Mouse (Mus musculus) heart, embryonic 12.5 days (tissue): Measurements from ENCODE around the gene Dnajc3. TPM values are rescaled to one million over a fixed set of nuclear protein-coding genes. Genes with fewer than 3 reads are reported as not detected.

Experiments used
- ATAC-seq: fragments of 200-750 bp; cut with Nextera tagmentation; 2 replicates; pipeline ENCODE4 v1.8.0; 2017; ENCODE audit warnings: moderate TSS enrichment, moderate library complexity; ENCODE audit not compliant: insufficient number of reproducible peaks, low FRiP score
- H3K27ac ChIP-seq: fragments of 300-500 bp; sonication (generic); 2 replicates; pipeline ENCODE4 v1.5.1; 2016; ENCODE audit warnings: mild to moderate bottlenecking, moderate library complexity; ENCODE audit not compliant: poor library complexity, severe bottlenecking
- H3K27me3 ChIP-seq: fragments of 300-500 bp; sonication (generic); replicated peaks from 2 replicates; pipeline ENCODE4 v1.6.1; 2016; ENCODE audit warnings: mild to moderate bottlenecking, moderate library complexity
- H3K36me3 ChIP-seq: fragments of 300-500 bp; sonication (generic); 2 replicates; pipeline ENCODE4 v1.6.1; 2016; ENCODE audit warnings: mild to moderate bottlenecking, moderate library complexity
- H3K4me1 ChIP-seq: fragments of 300-500 bp; sonication (generic); replicated peaks from 2 replicates; pipeline ENCODE4 v1.6.1; 2016; ENCODE audit warnings: mild to moderate bottlenecking
- H3K4me2 ChIP-seq: fragments of 300-500 bp; sonication (generic); 2 replicates; pipeline ENCODE4 v1.6.1; 2016; ENCODE audit warnings: mild to moderate bottlenecking, moderate library complexity
- H3K4me3 ChIP-seq: fragments of 300-500 bp; sonication (generic); 2 replicates; pipeline ENCODE4 v1.5.1; 2016; ENCODE audit warnings: mild to moderate bottlenecking
- H3K9ac ChIP-seq: fragments of 300-500 bp; sonication (generic); 2 replicates; pipeline ENCODE4 v1.6.1; 2016; ENCODE audit warnings: mild to moderate bottlenecking, moderate library complexity
- H3K9me3 ChIP-seq: fragments of 300-500 bp; sonication (generic); replicated peaks from 2 replicates; pipeline ENCODE4 v1.6.1; 2016; ENCODE audit warnings: mild to moderate bottlenecking, moderate library complexity
- WGBS: fragments of 180-500 bp; shearing (Covaris S2); methylation state at CpG from one replicate; pipeline ENCODE4 v1.1.7; 2016; 5-methylcytosine and 5-hydroxymethylcytosine counted together
- polyA plus RNA-seq: library from polyadenylated mRNA; unstranded; fragments of >200 nt; fragmentation: Nextera tagmentation; extraction: Ambion mirVana; gene quantifications from 2 replicates; pipeline ENCODE4 v1.2.1, GENCODE M21; 2016

Dnajc3 gene
- 32.7 and 33.1 TPM in 2 replicates for polyA plus RNA-seq

DNA sequence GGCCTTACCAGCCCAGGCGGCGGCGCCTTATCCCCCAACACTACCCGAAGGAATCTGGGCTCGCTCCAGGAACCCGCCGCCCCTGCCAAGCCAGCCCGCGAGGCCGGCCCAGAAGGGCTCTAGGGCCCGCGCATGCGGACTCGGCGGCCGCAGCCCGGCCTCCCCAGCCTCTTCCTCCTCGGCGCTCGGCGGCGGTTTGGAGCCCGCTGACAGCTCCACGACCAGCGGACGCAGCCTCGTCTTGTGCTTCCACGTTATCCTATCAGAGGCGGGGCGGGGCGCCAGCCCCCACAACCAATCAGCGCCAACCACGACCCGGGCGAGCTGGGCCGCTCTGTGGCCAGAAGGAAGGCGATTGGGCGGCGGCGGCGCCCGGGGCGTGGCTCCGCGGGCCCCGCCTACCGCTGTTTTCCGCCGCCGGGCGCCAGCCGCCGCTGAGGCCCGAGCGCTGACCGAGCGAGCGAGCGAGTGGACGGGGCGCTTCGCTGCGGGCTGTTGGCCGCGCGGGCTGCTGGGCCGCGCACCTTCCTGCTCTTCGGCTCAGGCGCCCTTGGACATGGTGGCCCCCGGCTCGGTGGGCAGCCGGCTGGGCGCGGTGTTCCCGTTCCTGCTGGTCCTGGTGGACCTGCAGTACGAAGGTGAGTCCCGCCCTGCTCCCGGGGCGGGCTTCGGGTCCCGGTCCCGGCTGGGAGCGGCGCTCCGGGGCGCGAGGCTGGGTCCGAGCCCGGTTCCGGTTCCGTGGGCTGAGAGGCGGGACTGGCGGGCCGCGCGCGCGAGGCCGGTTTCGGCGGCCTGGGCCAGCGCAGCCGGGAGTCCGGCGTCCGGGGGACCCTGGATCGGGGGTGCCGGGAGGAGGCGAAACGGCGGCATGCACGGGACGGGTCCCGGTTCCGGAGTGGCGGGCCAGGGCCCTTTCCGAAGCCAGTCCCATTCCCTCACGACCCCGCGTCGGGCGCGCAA, at the start of gene Dnajc3:
Gene Dnajc3, plus strand, starts transcription at position 444 of the 960 bp plus-strand sequence.
- WGBS = under 1% methylated on average over 124 of the region's 124 CpGs
- ATAC-seq = peak; percentile 100
- H3K9ac ChIP-seq = peak within 1 kb of the TSS; percentile 97
- H3K27ac ChIP-seq = peak within 1 kb of the TSS; percentile 88
- H3K4me3 ChIP-seq = peak within 1 kb of the TSS; percentile 96
- no peaks in the 10 kb centered on the region for H3K27me3 ChIP-seq
- peaks cover 35% of the 10 kb centered on the region for H3K4me1 ChIP-seq
- H3K36me3 ChIP-seq = no peaks in the 10 kb centered on the region
- no peaks in the 10 kb centered on the region for H3K9me3 ChIP-seq
- H3K4me2 ChIP-seq = peak within 1 kb of the TSS; percentile 76

DNA sequence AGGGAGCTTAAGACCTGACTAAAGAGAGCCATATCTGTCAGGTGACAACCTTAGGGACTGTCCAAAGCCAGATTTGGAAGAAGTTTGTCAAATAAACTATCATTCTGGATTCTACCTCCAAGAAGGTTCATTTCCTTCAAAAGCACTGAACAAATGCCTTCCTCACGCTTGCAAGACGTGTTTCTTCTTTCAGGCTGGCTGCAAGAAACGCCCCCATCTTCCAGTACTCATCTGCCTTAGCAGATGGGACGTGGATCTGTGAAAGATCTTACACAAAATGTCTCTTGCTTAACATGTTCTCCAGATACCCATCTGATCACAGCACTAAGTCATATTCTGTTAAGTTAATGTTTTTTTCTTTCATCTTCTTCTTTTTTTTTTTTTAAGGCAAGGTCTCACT, 47.7 kb upstream of the Dnajc3 start:
- Histone ChIP-seq H3K4me1 (no peaks in the 10 kb centered on the region), H3K4me3 (no peak overlapping the region), H3K4me2 (no peak overlapping the region), H3K27ac (no peak overlapping the region), H3K9me3 (no peaks in the 10 kb centered on the region), H3K9ac (no peak overlapping the region), H3K36me3 (peaks cover 62% of the 10 kb centered on the region), H3K27me3 (no peaks in the 10 kb centered on the region)
- no peak for ATAC-seq
- WGBS = 89% methylated on average over 4 of the region's 4 CpGs

DNA sequence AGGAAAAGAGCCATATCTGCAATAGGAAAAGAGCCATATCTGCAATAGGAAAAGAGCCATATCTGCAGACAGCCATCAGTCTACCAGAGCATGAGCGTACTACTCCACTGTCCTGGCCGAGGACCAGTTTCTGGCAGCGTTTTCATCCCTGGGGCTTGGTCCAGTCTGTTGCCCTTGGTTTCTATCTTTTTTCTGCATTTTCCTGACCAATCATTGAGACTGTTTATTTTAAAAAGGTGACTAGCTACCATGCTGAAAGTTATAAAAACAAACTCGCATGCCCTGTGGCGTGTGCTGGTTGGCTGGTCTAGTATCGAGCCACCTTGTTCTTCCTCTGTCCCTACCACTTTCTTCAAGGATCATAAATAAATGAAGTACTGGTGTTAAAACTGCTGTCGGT, 42.5 kb upstream of the Dnajc3 start:
- H3K27ac ChIP-seq = no peak overlapping the region
- WGBS = 73% methylated on average over 7 of the region's 7 CpGs
- H3K27me3 ChIP-seq = no peaks in the 10 kb centered on the region
- no peak overlapping the region for H3K4me2 ChIP-seq
- peaks cover 56% of the 10 kb centered on the region for H3K36me3 ChIP-seq
- no peak for ATAC-seq
- no peak overlapping the region for H3K4me3 ChIP-seq
- no peak overlapping the region for H3K9ac ChIP-seq
- H3K9me3 ChIP-seq = no peaks in the 10 kb centered on the region
- no peaks in the 10 kb centered on the region for H3K4me1 ChIP-seq

DNA sequence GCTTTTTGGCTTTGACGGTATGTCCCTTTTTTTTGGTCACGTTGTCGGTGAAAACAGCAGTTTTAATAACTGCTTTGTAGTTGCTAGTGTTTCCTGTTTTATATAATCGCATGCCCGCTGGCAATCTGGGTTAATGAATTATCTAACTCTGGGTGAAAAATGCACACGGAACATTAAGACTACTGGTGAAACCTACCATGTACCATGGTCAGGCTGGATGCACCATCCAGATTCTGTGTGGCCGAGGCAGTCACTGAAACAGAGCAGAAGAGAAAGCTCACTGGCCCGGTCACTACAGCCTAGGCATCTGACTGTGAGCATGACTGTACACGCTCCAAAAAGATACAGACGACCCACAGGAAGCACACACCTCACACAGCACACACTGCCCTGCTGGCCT, 42.1 kb upstream of the Dnajc3 start:
- H3K4me2 ChIP-seq = no peak overlapping the region
- no peak for ATAC-seq
- no peaks in the 10 kb centered on the region for H3K4me1 ChIP-seq
- H3K9me3 ChIP-seq = no peaks in the 10 kb centered on the region
- H3K4me3 ChIP-seq = no peak overlapping the region
- no peak overlapping the region for H3K27ac ChIP-seq
- no peak overlapping the region for H3K9ac ChIP-seq
- H3K36me3 ChIP-seq = peaks cover 58% of the 10 kb centered on the region
- 86% methylated on average over 10 of the region's 10 CpGs for WGBS
- H3K27me3 ChIP-seq = no peaks in the 10 kb centered on the region

DNA sequence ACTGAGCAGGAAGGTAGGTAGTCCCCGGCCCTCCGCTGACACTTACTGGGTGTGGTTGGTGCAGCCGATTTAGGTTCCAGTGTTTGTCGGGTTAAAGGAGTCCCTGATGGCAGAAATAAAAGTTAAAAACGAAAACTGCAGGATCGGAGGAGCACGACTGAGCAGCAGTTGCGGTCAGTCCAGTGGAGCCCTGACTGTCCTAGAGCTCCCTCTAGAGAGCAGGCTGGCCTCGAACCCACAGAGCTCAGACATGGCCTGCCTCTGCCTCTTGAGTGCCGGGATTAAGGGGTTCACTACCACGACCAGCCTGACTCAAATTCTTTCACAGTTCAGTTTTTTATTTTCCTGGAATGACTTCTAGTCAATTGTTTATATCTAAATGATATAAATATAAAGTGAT, 37.8 kb upstream of the Dnajc3 start:
- Histone ChIP-seq H3K27ac (no peak overlapping the region), H3K4me2 (no peak overlapping the region), H3K4me1 (no peaks in the 10 kb centered on the region), H3K9ac (no peak overlapping the region), H3K9me3 (peaks cover 4% of the 10 kb centered on the region), H3K36me3 (peaks cover 77% of the 10 kb centered on the region), H3K4me3 (no peak overlapping the region), H3K27me3 (no peaks in the 10 kb centered on the region)
- no peak for ATAC-seq
- WGBS = 81% methylated on average over 11 of the region's 11 CpGs

DNA sequence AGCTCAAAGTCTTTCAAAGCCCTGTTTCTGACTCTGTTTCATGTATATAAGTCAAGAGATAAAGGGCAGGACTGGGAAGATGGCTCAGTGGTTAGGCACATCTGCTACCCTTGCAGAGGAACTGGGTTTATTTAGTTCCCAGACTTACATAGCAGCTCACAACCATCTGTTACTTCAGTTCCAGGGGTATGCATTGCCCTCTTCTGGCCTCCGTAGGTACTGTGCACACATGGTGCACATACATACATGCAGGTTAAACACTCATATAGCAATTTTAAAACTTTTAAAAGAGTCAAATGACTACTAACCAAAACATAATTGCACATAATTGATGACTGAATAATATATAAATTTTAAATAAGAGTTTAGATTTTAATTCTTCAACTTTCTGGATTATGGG, 36.9 kb upstream of the Dnajc3 start:
- Histone ChIP-seq H3K9me3 (peaks cover 4% of the 10 kb centered on the region), H3K9ac (no peak overlapping the region), H3K4me2 (no peak overlapping the region), H3K27ac (no peak overlapping the region), H3K4me1 (no peaks in the 10 kb centered on the region), H3K36me3 (peaks cover 67% of the 10 kb centered on the region), H3K4me3 (no peak overlapping the region), H3K27me3 (no peaks in the 10 kb centered on the region)
- WGBS = 100% methylated on average over 1 of the region's 1 CpGs
- ATAC-seq = no peak

DNA sequence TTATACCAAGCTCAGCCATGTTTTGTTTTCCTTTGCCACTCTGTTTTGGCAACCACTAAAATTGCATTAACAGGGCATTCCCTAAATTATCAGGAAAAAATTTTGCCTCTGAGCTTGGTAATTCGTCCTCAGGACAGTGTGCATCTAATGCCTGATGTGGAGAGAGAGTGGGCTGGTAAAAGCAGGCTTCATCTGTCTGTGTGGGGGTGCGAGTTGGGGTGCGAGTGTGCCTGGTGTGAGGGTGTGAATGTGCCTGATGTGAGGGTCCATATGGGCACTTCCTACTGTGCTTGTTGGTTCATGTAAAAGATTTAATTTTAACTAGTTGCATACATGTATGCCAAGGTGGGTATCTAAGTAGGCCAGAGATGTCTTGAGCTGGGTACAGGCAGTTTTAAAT, 34.4 kb upstream of the Dnajc3 start:
- peaks cover 70% of the 10 kb centered on the region for H3K36me3 ChIP-seq
- 84% methylated on average over 3 of the region's 3 CpGs for WGBS
- peaks cover 11% of the 10 kb centered on the region for H3K4me1 ChIP-seq
- H3K4me2 ChIP-seq = no peak overlapping the region
- no peak overlapping the region for H3K9ac ChIP-seq
- no peak overlapping the region for H3K27ac ChIP-seq
- H3K27me3 ChIP-seq = no peaks in the 10 kb centered on the region
- H3K4me3 ChIP-seq = no peak overlapping the region
- peaks cover 4% of the 10 kb centered on the region for H3K9me3 ChIP-seq
- no peak for ATAC-seq

DNA sequence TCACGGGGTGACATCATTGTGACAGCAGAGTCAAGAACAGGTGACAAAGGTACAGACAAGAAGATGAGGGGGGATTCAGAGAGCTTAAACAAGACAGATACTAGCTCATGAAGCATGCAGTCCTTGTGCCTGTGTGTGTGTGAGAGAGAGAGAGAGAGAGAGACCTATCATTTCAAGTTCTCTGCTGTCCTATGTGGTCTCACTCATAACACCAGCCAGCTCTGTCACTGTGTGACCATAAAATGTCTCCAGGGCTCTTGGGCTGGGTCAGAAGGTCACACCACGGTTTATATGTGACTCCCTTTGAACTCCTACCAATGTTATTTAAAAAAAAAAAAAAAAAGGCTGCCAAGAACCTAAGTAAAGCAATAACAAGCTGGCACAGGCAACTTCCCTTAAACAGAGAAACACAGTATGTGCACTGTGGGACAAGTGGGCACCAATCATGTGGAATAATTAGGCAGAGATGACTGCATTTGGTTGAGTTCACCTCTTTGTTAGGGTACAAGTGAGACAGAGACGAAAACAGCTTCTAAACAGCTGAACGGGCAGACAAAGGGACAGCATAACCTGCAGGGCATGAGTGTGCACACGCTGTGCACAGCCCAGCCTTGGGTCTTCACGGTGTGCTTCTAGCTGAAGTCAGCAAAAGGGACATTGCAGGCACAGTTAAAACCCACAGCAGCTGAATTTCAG, 33.8 kb upstream of the Dnajc3 start:
- Histone ChIP-seq H3K4me1 (peaks cover 11% of the 10 kb centered on the region), H3K4me2 (no peak overlapping the region), H3K4me3 (no peak overlapping the region), H3K27ac (no peak overlapping the region), H3K36me3 (peaks cover 65% of the 10 kb centered on the region), H3K9me3 (peaks cover 4% of the 10 kb centered on the region), H3K27me3 (no peaks in the 10 kb centered on the region), H3K9ac (no peak overlapping the region)
- WGBS = 77% methylated on average over 6 of the region's 6 CpGs
- ATAC-seq = no peak

DNA sequence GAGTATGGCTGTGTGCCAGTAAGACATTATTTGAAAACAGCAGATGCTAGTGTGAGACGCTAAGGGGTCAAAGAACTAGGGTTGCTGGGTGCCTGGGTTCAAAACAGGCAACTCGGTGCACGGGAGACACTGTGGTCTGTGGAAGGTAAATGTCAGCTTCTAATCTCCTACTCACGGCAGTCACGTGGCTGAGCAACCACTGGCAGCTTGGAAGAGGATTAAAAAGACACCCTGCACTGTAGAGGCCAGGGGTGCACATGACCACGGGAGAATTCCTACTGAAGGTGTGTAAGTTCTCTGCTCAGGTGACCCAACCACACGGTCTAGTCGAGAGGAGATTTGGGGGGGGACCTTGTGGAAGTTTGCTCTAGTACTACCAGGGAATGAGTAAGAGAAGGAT, 30.2 kb upstream of the Dnajc3 start:
- ATAC-seq = 0 out of 2 replicates have a peak, but pooled peaks have one; percentile 23
- Histone ChIP-seq H3K27ac (no peak overlapping the region), H3K27me3 (no peaks in the 10 kb centered on the region), H3K9me3 (no peaks in the 10 kb centered on the region), H3K36me3 (peaks cover 54% of the 10 kb centered on the region), H3K4me3 (no peak overlapping the region), H3K4me1 (peaks cover 11% of the 10 kb centered on the region), H3K4me2 (no peak overlapping the region), H3K9ac (no peak overlapping the region)
- 52% methylated on average over 8 of the region's 8 CpGs for WGBS

DNA sequence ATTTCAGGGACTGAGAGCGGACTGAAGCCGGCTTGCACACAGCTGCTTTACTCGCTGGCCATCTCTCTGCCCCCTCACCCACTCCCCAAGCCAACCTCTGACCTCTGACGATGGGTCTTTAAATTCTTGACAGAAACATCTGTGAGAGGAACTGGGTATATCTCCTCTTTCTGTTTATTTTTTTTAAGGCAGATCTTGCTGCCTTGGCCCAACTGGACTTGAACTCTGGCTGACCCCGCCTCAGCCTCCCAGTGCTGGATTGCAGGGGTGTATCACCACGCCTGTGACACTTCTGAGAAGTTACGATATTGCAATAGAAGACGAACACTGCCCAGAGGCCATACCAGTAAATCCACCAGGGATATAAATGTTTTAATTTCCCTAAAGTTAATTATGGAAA, 27.9 kb upstream of the Dnajc3 start:
- no peak overlapping the region for H3K4me2 ChIP-seq
- H3K27me3 ChIP-seq = no peaks in the 10 kb centered on the region
- peaks cover 16% of the 10 kb centered on the region for H3K4me1 ChIP-seq
- no peak for ATAC-seq
- H3K27ac ChIP-seq = no peak overlapping the region
- no peak overlapping the region for H3K4me3 ChIP-seq
- WGBS = 65% methylated on average over 8 of the region's 8 CpGs
- no peaks in the 10 kb centered on the region for H3K9me3 ChIP-seq
- peaks cover 37% of the 10 kb centered on the region for H3K36me3 ChIP-seq
- no peak overlapping the region for H3K9ac ChIP-seq
